Mouse (Mus musculus) yolk sac, embryonic 10.5 days (tissue): ENCODE results near the gene Pkd1l3.

Source experiments
- DNase-seq: peaks from one replicate; pipeline ENCODE4 v3.0.0-alpha.2; 2017; ENCODE audit warnings: low spot score

The Pkd1l3 gene

DNA sequence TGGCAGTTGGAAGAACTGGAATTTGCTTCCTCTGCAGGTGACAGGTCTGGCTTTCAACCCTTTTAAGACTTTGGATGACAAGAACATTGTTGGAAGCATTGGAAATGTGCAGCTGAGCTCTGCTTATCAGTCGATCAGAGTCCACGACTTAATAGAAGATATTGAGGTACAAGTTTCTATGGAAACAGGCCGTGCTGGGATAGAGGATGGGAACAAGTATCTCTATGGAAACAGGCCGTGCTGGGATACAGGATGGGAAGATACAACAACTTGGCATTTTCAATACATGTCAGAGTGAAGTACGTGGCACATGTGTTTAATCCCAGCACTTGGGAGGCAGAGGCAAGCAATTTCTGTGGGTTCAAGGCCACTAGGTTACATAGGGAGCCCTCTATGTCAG, 18.2 kb downstream of the Pkd1l3 start:
- no peak for DNase-seq

DNA sequence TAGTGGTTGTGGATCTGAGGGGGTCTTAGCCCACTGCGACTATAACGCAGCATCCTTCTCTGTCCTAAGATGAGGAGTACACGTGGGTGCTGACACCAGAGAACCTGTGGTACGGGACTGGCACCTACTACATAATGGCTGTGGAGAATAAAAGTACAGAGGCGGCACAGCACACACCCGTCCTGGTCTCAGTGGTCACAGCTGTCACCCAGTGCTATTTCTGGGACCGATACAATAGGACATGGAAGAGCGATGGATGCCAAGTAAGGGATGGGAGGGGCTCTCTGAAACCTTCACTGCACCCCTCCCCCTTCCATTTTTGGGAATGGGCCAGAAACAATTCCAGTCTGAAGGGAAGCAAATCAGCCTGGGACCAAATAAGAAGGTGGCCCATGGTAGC, 20.8 kb downstream of the Pkd1l3 start:
- no peak for DNase-seq

DNA sequence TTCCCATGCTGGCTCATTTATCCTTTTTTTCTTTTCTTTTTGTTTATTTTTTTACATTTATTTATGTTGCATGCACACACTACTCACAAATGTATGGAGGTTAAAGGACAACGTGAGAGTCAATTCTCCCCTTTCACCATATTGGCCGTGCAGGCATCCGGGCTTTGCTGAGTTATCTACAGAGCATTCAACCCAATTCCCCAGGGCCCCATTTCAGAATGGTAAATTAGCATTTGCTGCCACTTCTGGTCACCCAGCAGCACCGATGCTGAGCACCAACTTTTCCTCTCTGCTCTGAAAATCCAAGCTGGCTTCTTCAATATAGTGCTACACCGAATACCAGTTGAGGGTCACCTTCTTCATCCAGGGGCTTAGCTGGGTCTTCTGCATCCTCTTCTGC, 24.5 kb downstream of the Pkd1l3 start:
- DNase-seq: no peak

DNA sequence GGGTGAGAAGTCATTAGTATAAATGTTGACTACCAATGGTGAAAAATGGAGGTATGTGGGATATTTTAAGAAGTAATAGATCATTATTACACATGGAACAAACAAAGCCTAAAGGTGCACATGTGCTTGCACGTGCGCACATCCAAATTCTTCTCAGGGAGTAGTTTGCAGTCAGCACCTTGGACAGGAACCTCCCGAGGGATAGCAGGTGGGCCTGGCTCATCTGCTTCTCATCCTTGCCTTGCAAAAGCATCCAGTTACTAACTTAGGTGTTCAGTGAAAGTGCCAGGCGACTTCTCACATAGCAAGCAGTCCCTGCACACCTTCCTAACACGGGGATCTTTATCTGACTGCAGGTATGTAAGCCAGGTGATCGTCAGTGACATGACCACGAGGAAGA, 26.1 kb downstream of the Pkd1l3 start:
- DNase-seq: no peak

DNA sequence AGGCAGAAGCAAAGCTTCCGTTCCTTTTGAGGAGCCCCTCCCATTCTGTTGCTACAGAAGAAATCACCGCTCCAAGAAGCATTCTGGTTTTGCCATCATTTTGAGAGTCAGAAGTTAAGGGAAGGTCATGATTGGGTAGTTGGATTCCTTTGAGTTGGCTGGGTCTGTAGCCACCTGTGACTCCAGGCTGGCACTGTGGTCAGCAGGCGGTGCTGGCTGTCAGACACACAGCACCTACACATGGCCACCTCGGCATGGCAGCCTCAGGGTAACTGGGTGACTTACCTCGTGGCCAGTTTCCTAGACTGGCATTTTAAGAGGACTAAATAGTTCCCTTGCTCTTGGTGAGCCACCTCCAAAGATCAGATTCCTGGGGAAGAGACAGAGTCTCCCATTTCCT, 26.9 kb downstream of the Pkd1l3 start:
- DNase-seq: no peak

DNA sequence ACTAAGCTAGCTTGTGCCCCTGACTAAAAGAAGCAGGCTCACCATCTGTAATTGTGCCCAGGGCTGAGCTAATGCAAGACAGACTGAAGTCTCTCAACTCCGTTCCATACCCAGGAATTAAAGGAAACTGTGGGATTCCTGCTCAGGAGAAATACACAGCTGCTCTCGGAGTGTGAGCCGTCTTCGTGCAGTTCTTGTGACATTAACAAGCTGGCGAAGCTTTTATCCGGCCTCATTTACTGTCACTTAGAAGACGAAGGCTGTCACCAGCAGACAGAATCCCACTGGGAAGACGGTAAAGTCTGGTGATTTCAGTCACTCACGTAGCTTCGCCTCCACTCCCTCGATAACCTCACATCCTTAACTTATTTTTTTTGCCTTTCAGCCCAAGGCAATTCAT, 33.0 kb downstream of the Pkd1l3 start:
- DNase-seq: no peak

DNA sequence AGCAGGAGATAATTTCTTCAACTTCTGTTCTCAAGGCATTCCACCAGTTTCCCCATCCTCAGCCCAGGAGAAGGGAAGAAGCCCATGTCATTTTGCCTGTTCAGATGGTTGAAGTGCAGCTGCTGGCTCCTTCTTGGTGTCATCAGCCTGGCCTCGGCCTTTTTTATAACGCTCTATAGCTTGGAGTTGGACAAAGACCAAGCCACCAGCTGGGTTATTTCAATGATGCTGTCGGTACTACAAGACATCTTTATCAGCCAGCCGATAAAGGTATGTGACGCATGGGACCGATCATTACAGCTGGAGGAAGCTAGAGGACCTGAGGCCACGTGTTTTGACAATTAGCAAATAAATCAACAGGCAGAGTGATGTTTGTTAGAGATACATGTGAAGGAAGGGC, 34.2 kb downstream of the Pkd1l3 start:
- DNase-seq: no peak

DNA sequence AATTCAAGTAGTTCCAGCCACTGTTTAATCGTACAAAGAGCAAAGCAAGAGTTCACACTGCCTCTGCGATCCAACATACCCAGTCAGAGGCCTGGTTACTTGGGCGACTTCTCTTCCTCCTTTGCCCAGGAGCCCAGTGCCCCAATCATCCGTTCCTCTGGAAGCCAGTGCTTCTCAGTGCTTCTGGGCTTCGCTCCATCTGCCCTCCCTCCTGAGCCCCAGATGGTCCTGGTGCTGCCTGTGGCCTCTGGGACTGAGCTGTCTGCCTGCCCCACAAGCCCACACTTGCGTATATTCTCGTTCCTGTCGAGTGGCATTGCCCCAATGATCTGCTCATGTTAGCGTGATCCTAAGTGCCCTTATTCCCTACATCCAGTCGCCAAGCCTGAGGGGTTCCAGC, 36.5 kb downstream of the Pkd1l3 start:
- no peak for DNase-seq

DNA sequence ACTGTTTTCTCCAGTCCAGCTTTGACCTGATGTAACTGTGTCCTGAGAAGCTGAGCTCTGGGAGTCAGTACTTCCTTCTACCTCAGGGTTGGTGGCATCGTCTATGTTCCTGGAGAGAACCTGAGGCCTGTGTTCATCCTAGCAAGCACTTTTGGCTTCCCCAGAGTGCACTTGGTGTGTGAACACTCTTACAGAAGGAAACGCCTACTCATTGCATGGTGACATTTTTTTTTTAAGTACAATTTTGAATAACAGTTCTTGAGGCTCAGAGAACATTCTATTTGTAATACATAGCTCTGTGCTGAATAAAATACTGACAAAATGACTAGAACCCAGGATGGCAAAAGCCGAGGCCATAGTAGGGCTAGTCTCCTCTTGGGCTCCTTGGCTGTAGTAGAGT, 42.5 kb downstream of the Pkd1l3 start:
- no peak for DNase-seq

DNA sequence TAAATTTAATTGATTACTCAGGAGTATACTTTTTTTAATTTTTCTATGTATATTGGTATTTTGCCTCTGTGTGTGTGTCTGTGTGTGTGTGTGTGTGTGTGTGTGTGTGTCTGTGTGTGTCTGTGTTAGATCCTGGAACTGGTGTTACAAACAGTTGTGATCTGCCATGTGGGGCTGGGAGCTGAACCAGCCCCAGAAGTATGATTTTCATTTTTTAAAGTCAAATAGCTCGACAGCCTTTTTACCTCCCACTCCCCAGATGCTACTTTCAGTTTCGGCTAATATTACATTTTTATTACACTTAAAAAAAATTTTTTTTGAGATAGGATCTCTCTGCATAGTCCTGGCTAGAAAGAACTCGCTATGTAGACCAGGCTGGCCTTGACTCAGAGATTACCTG, 48.0 kb downstream of the Pkd1l3 start:
- no peak for DNase-seq

DNA sequence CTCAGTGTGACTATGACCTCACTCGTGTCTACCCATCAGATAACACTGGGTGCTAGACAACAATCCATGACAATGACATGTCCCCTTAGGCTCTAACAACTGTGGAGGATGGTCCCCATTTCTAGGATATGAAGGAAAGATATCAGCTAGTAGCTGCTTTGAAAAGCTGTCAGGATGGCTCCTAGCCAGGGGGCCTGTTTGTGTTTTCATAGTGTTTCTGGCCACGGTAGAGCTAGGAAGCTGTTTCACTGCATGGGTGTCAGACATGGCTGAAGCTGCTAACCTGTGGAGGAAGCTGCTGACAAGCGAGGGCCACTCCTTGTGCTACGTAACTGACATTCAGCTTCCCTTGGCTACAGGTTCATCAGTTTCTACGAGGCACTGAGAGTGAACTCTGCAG, 52.3 kb downstream of the Pkd1l3 start:
- DNase-seq: no peak

DNA sequence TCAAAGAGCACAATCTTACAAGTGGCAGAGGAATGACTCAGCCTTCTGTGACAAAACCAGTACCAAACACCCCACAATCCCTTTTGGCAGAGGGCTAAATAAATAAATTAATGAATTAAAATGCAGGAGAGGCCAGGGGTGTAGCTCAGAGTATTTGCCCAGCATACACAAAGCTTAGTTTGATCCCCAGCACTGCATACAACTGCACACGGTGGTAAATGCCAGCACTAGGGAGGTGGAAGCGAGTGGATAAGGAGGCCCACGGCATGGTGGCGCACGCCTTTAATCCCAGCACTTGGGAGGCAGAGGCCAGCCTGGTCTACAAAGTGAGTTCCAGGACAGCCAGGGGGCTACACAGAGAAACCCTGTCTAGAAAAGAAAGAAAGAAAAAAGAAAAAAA, 58.3 kb downstream of the Pkd1l3 start:
- no peak for DNase-seq

DNA sequence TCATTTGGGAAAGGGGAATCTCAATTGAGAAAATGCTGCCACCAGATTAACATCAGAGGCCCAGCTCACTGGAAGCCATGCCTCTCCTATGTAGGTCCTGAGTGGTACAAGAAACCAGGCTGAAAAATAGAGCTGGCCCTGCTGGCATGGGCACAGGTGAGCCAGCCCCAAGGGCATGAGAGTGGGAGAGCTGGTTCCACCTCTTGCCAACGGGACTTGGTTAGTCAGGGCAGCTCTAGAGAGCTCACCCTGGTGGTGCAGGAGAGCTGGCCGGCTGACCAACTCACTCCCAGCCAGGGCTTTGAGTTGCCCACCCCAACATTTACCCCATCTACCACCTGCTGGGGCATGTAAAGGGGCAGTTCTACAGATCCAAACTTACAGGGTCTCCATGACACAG, 59.3 kb downstream of the Pkd1l3 start:
- DNase-seq: no peak

DNA sequence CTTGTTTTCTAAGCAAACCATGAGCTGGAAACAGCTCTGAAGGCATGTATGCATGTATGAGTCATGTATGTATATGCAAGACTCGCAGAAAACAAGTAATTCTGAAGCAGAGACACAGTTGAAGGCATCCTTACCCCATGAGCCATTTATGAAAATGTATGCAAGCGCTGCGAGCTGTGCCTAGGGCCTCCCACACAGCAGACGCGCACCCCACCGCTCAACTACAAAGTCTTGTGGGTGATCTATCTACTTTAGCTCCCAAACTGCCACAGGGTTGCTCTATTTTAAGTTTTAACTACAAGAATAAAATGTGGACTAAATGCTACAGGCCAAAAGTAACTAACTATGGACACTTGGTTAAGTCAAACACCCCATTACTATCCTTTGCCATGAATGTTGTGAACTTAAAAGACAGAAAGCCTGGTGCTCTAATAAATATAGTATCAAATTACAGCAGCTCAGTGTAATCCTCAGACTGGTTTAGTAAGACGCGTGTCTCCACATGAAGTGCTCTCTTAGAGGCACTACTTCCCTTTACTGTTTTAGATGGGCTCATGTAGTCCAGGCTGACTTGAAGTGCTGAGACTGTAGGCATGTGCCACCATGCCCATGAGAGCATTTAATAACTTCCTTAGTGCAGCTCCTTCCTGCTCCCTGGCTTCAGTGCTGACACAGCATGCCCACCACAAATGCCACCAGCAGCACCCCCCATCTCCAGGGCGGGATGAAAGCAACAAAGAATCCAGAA, 61.8 kb downstream of the Pkd1l3 start:
- no peak for DNase-seq

DNA sequence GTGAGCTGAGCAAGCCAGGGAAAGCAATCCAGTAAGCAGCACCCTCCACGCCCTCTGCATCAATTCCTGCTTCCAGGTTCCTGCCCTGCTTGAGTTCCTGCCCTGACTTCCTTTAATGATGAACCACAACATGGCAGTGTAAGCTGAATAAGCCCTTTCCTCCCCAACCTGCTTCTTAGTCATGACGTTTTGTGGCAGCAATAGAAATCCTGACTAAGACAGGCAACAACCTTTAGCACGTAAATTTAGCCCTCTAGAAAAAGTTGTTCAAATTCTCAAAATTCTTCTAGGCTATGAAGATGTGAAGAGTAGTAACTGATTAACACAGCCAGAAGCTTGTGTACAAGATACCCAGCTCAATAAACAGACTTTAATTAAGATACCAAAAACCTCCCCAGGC, 67.2 kb downstream of the Pkd1l3 start:
- no peak for DNase-seq

DNA sequence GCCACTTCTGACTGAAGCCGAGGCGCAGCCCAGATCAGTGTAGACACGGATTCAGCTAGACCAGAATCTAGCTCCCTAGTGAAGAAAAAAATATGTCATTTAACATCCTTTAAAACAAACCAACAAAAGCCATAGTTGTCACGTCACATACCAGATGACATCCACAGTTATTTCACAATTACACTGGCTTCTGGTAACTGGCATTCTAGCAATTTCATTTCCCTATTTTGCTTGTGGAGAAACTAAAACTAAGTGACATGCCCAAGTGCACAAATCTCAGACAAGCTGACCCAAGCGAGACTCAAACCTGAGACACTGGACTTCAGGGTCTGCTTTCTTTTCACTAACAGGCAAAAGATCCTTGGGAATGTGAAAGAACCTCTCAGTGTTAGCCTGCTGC, 67.8 kb downstream of the Pkd1l3 start:
- no peak for DNase-seq

DNA sequence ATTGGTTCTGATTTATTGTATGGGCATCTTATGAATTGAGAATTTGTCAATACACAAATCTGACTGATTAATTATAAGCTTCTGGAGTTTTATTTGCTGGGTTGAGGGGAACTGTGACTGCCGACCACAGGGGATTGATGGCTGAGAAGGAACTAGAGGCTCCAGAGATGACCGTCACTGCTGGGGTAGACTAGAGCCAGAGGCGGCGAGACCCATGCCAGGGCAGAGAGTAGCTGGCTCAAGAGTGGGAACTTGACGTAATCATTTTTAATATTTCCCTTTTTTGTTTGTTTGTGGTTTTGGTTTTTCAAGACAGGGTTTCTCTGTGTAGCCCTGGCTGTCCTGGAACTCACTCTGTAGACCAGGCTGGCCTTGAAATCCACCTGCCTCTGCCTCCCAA, 72.9 kb downstream of the Pkd1l3 start:
- DNase-seq: no peak

DNA sequence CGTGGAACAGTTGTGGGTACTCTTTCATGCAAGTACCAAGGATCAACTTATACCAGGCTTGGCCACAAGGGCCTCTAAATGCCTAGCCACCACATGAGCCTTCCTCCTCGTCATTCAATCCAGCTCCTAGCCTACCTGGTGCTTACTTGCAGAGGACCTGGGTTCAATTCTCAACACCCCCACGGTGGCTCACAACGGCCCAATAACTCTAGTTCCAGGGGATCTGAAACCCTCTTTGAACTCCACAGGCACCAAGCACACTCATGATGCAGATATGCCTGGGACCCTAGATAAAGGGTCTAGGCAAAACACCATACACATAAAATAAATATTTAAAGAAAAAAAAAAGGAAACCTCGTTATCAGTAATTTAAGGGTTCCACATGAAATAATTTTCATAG, 77.5 kb downstream of the Pkd1l3 start:
- no peak for DNase-seq

DNA sequence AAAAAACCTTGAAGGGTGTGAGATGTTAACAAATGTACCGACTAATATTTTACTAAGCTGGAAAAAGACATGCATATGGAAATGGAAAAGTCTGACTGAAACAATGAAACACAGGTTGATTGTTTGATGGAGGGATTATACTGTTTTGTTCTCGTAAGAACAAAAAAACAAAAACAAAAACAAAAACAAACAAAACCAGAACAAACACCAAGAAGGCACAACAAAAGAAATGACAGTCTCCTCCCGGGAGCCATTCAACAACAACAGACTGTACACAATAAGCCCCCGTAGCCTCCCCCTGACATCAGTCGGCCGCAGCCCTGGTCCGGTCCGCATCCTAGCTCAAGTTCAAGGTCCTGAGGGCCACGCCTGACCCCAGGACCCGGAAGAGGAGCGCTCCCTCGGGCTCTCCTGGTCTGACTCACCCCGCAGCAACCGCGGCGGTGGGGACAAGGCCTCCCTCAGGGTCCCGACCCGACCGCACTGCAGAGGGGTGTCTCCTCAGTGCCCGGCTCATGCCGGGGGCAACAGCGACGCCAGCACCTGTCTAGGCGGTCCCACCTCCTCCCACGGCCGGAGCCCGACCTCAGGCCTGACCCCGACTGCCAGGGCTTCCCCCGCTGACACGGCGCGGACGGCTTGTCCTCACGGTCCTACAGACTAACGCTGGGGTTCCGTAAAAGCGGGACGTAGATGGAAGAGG, 78.3 kb downstream of the Pkd1l3 start:
- no peak for DNase-seq

DNA sequence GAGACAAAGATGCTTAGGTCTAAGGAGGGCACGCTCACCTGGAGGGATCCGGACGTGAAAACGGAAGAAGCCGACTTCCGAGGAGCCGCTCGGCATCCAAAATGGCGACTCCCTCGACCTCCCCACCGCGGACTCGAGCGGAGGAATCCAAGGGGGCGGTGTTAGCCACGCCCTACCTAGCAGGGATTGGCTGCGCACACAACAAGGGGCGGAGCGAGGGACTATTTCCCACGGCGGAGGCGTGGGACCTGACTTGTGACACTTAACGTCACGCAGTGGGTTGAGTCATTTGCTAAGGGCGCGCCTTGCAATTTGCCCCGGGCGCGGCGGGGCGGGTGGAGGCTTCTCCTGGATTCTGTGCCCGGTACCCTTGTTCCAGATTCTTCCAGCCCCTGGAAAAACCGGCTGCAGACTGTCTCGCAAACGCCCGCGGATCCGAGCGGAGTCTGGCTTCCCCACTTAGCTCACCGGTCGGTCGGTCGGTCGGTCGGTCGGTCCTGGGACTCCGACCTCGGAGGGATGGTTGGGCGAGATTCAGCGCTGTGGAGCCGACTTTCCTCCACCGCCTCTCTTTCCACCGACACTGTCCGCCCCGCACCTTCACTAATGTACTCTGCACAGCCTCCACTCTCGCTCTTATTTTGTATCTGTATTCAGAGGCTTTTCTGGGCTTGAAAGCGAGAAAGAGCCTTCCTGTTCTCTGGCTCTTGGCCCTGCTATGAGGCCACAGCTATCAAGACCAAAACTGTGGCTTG, 79.0 kb downstream of the Pkd1l3 start, which contains the start of gene Ist1:
TSS of gene Ist1 (minus strand) at position 115 of the 755 bp plus-strand sequence.
- peak; percentile 97 for DNase-seq

DNA sequence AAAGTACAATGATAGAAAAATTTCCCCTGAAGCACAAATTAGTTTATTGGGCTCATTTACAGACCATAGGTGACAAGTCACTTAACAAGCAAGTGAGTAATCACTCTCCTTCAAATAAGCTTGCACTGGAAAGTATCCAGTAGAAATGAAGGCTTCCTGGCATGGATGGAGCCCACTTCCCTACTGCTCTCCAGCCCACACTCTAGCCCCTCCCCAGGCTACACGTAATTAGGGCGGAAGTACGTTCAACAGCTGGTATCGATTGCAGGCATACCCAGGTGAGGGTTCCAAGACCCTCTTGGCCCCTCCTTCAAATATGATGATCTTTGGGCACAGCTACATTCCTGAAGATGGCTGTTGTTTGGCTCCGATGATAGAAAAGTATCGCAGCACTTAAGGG, 79.8 kb downstream of the Pkd1l3 start:
- no peak for DNase-seq

DNA sequence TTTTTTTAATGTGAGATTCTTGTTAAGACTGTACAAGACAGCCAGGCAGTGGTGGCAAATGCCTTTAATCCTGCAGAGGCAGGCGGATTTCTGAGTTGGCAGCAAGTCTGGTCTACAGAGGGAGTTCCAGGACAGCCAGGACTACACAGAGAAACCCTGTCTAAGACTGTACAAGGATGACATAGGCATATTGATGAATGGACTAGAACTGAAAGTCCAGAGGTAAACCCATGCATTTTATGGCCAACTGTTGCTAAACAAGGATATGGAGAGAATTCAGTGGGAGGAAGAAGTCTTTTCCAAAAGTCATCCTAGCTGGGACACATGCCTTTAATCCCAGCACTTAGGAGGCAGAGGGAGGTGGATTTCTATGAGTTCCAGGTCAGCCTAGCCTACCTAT, 83.4 kb downstream of the Pkd1l3 start:
- no peak for DNase-seq

DNA sequence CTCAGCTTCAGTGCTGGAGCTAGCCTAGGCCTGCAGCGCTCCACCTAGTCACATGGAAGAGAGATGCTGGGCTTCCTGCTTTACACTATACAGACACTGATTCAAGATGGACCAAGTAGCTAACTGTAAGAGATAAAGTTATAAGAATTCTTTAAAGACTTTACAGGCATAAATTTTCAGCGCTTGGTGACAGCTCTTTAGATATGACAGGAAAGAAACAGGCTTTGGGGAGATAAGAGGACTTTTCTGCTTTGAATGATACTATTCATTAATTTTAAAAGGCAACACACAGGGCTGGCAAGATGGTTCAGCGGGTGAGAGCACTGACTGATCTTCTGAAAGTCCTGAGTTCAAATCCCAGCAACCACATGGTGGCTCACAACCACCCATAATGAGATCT, 84.2 kb downstream of the Pkd1l3 start:
- no peak for DNase-seq
